Mouse (Mus musculus) bone marrow macrophage, adult 2 months (primary cell): ENCODE measurements at regions not wholly inside any gene's neighbourhood (a gene's known extent, or its start where the extent isn't known, plus 50 kb on each side); places are given as distances from the start of the nearest gene placed in this dataset.

Source experiments
- H3K27ac ChIP-seq: 2 replicates; pipeline ENCODE4 v1.5.1; 2012; ENCODE audit warnings: low read depth, low read length; ENCODE audit not compliant: insufficient read depth
- H3K4me1 ChIP-seq: 2 replicates; pipeline ENCODE4 v1.6.1; 2012; ENCODE audit warnings: low read length; ENCODE audit not compliant: control insufficient read depth, insufficient read depth
- H3K4me3 ChIP-seq: 2 replicates; pipeline ENCODE4 v1.5.1; 2012; ENCODE audit warnings: mild to moderate bottlenecking, low read length, moderate library complexity; ENCODE audit not compliant: insufficient read depth
- CTCF ChIP-seq: IDR thresholded peaks from 2 replicates; pipeline ENCODE4 v1.5.1; 2012; ENCODE audit warnings: low read depth, mild to moderate bottlenecking, low read length, moderate library complexity
- POLR2A ChIP-seq: IDR thresholded peaks from 2 replicates; pipeline ENCODE4 v1.6.1; 2012; ENCODE audit warnings: mild to moderate bottlenecking, low read depth, low read length, borderline replicate concordance

- no peak for TF ChIP-seq POLR2A
- TF ChIP-seq CTCF, result no peak
- H3K4me3 ChIP-seq, result no peak overlapping the region
- no peaks in the 10 kb centered on the region for H3K4me1 ChIP-seq
- no peak overlapping the region for H3K27ac ChIP-seq
Measured at GRCm38 (mm10) chr10:45801463-45801862, 223.8 kb downstream of the Hace1 start.

- H3K27ac ChIP-seq, result no peak overlapping the region
- TF ChIP-seq POLR2A (no peak), CTCF (no peak)
- no peak overlapping the region for H3K4me3 ChIP-seq
- H3K4me1 ChIP-seq, result no peaks in the 10 kb centered on the region
Measured at GRCm38 (mm10) chr10:45806984-45807827, 229.6 kb downstream of the Hace1 start.

GRCm38 (mm10) chr10:45811882-45812281 lies 234.3 kb downstream of the Hace1 start:
- Histone ChIP-seq H3K27ac (no peak overlapping the region), H3K4me1 (no peaks in the 10 kb centered on the region), H3K4me3 (no peak overlapping the region)
- TF ChIP-seq POLR2A (no peak), CTCF (no peak)

- H3K27ac ChIP-seq, result no peak overlapping the region
- TF ChIP-seq POLR2A (no peak), CTCF (no peak)
- no peaks in the 10 kb centered on the region for H3K4me1 ChIP-seq
- no peak overlapping the region for H3K4me3 ChIP-seq
Measured at GRCm38 (mm10) chr10:45813804-45814203, 236.2 kb downstream of the Hace1 start.

- Histone ChIP-seq H3K4me3 (no peak overlapping the region), H3K27ac (no peak overlapping the region), H3K4me1 (no peaks in the 10 kb centered on the region)
- TF ChIP-seq POLR2A (no peak), CTCF (no peak)
Measured at GRCm38 (mm10) chr10:45816679-45817078, 239.1 kb downstream of the Hace1 start.

- H3K4me3 ChIP-seq, result no peak overlapping the region
- no peak for TF ChIP-seq POLR2A
- TF ChIP-seq CTCF, result no peak
- 0 out of 2 replicates have a peak, but pooled peaks cover 3% of the 10 kb centered on the region for H3K4me1 ChIP-seq
- no peak overlapping the region for H3K27ac ChIP-seq
Measured at GRCm38 (mm10) chr10:45820986-45821655, 243.5 kb downstream of the Hace1 start.

- no peak overlapping the region for H3K4me3 ChIP-seq
- no peak overlapping the region for H3K27ac ChIP-seq
- TF ChIP-seq POLR2A, result no peak
- TF ChIP-seq CTCF, result no peak
- H3K4me1 ChIP-seq, result 0 out of 2 replicates have a peak, but pooled peaks cover 3% of the 10 kb centered on the region
Measured at GRCm38 (mm10) chr10:45822251-45822650, 244.6 kb downstream of the Hace1 start.

- H3K4me3 ChIP-seq, result no peak overlapping the region
- 0 out of 2 replicates have a peak, but pooled peaks cover 3% of the 10 kb centered on the region for H3K4me1 ChIP-seq
- H3K27ac ChIP-seq, result no peak overlapping the region
- TF ChIP-seq POLR2A (no peak), CTCF (no peak)
Measured at GRCm38 (mm10) chr10:45823612-45824011, 246.0 kb downstream of the Hace1 start.

- Histone ChIP-seq H3K4me1 (no peaks in the 10 kb centered on the region), H3K27ac (no peak overlapping the region), H3K4me3 (no peak overlapping the region)
- TF ChIP-seq POLR2A (no peak), CTCF (no peak)
Measured at GRCm38 (mm10) chr10:45848654-45849053, 271.0 kb downstream of the Hace1 start.

- Histone ChIP-seq H3K4me3 (no peak overlapping the region), H3K4me1 (no peaks in the 10 kb centered on the region), H3K27ac (no peak overlapping the region)
- TF ChIP-seq POLR2A (no peak), CTCF (no peak)
Measured at GRCm38 (mm10) chr10:45849841-45850240, 272.2 kb downstream of the Hace1 start.
